Mouse (Mus musculus): ENCODE results near the gene Kcnh8. TPM values are rescaled to one million over a fixed set of nuclear protein-coding genes. Genes with fewer than 3 reads are reported as not detected.
A peak's percentile ranks its signal among the peaks of the same experiment; 100 is the strongest.

The Kcnh8 gene
- under 1 TPM; 0.10 to 0.16 TPM for total RNA-seq (2021)
- long read RNA-seq, experiment 1 = 0 reads
- long read RNA-seq, experiment 2 = 0 reads

DNA sequence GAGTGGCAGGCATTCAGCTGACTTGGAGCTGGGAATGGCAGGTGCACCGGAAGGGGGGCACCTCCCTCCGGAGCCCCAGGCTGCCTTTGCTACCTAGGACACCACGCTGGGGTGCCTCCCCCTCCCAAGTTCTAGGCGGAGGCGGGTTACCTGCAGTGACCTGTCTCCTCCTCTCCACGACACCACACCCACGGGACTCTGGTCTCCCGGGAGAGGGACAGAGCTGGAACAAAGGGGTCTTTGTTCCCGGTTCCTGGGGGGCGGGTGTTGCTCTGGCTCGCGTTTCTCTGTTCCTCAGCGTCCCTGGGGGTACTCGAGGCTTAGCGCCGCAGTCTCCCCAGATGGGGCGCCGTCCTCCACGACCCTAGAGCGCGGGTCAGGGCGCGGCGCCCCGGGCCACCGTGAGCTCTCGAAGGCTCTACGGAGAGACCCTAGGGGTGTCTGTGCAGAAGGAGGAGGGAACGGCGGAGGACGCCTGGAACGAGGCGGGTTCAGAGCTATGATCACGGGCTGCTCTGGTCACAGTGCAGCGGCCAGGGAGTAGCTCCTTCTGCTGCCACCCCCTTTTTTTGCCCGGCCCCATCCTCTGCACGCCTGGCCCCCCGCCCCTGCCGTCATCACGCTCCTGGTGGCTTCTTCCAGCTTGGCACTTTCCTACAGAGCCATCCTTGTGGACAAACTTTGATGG is at the start of gene Kcnh8:
Gene Kcnh8 (plus strand): TSS at position 617 of the 688 bp plus-strand sequence.
- DNase-seq = no peak

DNA sequence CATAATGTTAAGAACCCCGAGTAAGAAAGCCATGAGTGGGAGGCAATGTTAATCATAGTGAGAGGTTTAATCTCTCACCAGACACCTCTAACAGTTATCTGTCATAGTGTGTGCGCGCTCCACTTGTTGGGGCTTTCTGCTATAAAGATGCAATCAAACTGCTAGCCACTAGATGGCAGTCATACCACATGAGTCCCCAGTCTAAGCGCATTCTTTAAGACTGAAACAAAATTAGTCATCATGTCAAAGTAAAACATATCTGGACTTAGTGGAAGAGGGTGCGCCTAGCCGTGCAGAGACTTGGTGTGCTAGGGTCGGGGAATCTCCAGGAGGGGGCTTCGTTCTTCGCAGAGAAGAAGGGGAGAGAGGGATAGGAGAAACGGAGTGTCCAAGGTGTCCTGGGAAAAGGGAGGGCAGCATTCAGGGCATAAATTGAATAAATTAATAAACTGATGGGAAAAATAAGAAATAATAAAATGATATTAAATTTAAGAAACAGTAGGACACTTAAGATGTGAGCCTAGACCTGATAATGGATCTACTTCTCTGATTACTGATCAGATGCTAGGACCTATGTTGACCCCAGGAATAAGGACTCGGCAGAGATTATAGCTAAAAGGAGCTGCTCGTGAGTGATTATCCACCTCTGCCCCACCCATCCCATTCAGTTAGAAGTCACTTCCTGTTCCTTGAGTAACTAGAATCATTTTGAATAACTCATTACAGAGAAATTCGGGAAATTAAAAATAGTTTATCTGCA is 42.4 kb upstream of the Kcnh8 start:
- DNase-seq = peak; percentile 27 to 56

DNA sequence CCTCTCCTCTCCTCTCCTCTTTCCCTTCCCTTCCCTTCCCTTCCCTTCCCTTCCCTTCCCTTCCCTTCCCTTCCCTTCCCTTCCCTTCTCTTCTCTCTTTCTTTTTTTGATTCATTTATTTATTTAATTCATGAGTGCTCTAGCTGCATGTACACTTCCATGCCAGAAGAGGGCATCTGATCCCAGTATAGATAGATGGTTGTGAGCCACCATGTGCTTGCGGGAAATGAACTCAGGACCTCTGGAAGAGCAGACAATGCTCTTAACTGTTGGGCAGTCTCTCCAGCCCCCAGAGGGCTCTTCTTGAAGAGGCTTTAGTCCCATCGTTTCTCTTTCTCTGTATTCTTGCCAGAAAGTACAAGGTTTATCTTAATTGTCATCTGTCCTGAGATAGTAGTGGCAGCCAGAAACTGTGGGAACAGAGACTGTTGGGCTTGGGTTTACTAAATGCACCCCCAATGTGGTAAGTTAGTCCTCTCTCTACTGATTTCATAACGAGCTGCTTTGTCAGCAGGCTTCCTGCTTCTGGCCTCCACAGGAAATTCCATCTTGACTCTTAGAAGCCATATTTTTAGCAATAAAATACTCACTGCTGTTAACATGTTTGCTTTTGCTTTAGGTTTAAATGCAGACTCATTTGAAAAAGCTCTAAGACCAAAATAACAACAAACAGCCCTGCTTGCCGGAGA is 36.9 kb upstream of the Kcnh8 start:
- DNase-seq = no peak

DNA sequence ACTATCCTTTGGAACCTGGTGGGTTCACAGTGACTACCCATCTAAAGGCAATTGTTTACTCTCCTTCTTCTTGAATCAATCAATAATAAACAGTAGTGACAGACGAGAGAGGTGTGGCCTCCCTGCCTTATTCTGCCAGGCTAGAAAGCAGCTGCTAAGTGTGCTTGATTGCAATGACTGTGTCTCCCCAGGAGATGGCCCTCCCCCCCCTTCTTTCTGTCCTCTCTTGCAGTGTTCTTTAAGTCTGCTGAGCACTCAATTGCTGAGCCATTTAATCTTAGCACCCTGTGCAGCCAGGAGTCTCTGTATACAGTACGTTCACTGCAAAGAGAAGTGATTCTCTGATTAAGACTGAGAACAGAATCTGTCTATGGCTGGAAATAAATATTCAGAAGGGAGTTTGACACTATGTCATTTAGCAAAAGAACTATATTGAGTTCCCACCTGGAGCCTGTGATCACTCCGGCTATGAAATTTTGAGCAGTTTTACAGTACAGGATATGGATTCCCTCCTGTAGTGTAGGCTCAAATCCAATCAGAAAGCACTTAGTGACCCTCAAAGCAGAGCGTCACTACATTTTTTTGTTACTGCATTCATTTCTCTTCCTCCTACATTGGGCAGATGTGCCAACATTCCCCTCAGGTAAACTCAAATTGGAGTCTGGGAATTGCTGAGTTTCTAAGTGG is 32.8 kb upstream of the Kcnh8 start:
- DNase-seq = no peak

DNA sequence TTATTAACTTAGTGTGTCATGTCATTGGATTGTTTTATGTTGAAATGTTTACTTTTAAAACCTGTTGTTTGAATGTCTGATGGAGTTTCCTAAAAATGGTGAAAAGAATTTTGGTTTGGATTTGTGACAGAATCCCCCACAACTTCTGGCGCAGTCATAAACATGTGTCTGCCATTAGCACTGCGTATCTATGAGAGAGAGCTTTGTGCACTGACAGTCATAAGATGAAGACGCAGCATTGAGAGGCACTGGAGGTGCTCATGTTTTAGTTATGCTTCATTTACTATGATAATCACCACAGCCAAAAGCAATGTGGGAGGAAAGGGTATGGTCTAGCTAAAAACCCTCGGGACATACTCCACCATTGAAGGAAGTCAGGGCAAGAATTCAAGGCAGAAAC is 30.3 kb upstream of the Kcnh8 start:
- DNase-seq = no peak

DNA sequence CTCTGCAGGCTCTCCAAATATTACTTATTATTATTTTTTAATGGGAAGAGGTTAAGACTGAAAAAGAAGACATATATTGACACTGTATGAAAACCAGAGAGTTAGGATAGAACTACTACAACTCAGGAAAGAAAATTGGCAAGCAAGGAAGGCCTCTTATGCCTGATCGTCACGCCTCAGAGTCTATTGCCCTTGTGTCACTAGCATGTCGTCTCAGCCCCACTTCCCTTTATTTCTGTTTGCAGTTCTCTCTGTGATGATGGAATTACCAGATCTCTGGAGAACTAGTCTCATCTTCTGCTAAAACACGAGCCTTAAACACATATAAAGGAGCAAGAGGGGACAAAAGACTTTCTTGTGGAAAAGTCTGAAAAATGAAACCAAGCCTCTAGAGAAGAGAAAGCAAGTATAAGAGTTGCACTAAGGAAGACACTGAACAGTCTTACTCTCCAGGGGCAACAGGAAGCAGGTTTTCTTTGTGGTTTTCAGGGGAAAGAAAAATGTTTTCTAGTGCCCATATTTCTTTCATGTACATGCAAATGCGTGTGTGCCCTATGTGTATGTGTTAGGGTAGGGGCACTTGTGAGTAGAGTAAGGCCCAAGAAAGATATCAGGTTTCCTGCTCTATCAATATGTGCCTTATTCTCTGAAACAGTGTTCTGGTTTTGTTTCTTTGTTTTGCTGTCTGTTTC is 10.9 kb upstream of the Kcnh8 start:
- DNase-seq = no peak

DNA sequence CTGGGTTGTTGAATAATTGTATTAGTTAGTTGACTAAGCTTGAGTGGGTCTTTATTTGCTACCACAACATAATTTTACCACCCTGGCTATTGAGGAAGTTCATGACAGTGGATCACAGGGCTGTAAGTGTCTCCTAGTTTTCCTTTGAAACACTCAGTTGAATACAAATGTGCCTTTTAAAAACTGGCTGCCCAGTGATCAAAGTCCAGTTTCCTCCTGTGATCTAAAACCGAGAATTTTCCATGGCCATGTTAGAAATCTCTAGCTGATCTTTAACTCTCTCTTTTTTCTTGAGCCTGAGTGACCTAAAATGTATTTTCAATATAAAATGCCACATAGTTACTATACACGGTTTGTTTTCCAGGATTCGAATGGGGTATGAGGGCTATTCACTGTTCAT is 3.4 kb upstream of the Kcnh8 start:
- no peak for DNase-seq

DNA sequence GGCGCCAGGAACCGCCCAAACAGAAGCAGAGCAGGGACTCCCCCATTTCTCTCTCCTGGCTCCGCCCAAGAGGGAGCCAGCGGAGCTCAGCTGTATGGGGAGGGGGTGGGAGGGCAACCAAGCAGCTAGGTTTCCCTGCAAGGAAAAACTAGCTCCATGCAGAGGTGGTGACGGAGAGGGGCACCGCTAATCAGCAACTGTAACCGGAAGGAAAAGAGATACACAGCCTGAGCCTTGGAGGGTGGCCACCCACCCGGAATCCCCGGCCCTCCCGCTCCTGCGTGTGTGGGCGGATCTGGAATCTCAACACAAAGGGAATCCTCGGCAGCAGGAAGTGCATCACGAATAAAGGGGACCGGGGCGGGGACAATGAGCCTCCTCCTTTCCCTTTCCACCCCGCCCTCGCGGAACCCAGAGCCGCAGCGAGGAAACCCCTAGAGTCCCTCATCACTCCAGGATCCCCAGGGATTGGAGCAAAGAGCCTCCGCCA is 1.6 kb upstream of the Kcnh8 start:
- peak; percentile 17 for DNase-seq

DNA sequence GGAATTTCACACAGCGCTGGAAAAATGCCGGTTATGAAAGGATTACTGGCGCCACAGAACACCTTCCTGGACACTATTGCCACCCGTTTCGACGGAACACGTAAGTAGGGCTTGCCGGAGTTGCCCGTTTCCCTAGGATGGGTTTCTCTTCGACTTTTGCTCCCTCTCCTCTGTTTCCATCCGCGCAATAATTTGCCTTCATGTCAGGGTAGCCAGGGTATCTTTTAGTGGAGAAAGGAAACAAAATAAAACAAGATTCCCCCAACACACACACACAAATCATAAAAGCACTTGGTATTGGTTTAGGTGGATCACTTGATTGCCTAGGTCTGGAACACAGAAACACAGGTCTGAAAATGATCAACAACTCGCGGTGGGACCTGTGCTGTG is 267 bp downstream of the Kcnh8 start:
- no peak for DNase-seq

DNA sequence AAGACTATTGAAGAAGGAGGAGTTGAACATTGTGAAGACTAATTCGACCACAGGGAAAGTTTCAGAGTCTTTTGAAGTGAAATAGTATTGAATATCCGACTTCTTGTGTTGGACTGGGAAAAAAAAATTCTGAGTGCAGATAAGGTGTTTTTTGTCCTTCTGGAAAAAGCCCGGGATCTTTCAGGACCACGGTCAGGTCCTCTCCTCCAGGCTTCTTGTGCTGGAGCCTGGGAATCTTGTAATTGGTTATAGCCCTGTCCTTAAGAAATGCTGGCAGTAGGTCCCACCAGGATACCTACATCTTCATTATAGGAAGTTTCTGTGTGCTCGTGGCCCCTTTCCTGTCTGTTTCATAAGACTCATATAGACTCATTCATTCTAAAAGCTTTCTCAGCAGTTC is 902 bp downstream of the Kcnh8 start:
- DNase-seq = no peak

DNA sequence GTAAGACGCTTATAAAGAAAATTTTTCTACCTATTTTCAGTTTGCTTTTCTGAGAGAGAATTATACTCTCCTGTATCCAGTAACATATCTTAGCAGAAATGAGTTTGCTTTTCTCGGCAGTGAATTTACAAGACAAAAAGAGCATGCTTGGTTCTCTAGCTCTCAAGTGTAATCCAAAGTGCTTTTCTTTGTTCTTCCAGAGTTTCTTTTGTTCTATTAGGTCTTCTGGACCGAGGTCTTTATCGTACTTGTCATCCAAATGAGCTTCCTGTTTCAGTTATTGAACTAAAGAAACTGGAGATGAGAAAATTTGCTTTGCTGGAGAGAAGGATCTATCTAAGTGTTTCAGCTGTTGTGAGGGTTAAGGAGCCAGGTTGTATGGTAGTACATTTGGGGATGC is 8.9 kb downstream of the Kcnh8 start:
- no peak for DNase-seq

DNA sequence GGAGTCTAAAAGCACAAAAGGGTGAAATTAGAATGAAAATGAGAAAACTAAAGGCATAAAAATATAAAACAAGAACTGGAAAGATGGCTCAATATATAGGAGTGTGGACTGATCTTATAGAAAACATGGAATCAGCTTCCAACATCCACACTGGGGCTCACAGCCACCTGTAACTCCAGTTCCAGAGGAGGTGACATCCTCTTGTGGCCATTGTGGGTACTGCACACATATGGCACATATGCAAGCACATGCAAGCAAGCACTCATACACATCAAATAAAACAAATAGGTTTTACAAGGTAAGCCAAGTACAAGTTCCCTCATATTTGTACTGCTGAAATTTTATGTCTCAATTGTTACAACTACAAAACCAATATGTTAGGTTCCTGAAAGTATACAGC is 46.7 kb downstream of the Kcnh8 start:
- DNase-seq = no peak

DNA sequence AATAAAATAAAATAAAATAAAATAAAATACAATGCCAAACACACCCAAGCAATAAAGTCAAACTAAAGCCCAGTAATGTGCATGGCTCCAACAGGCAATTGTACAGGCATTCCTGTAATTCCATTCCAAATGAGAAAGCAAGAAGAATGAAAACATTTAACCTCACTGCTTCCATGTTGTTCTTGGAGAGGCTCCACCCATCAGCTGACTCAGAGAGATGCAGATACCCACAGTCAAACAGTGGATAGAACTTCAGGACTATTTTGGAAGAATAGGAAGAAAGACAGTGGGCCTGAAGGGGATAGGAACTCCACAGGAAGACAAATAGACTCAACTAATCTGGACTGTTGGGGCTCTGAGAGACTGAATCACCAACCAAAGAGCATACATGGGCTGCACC is 89.5 kb downstream of the Kcnh8 start:
- no peak for DNase-seq

DNA sequence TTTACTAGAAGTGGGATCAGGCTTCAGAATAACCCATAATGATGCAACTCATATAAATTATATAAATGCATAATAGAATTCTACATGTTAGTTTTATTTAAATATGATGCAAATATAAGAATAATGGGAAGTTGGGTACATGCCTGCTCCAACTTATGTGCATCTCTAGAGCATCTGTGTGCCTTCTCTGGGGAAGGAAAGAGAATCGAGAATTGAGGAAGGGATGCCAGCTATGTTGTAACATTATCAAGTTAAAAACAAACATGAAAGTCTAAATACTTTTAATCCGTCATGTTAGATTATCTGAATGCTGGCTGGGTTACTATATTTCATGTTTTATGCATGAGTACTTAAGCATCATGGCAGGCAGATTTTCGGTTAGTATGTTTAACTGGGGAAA is 99.4 kb downstream of the Kcnh8 start:
- no peak for DNase-seq

DNA sequence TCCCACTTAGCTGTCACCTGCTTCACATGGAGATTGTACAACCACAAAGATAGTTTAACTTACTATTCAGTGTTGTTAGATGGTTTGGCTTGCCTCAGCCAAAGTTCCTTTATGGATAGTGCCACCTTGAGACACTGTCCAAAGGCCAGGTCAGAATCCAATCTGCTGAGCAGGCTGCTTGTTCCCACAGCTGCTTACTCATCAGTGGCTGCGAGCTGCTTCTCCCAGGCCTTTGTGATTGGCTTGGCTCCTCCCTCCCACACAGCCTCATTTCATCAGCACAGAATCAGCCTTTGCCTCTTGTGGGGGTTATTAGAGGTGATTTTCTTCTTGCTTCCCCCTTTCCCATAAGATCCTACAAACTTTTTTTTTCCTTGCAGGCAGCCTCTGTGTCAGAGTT is 109.8 kb downstream of the Kcnh8 start:
- peak in 1 of 2 experiments; percentile 1 for DNase-seq

DNA sequence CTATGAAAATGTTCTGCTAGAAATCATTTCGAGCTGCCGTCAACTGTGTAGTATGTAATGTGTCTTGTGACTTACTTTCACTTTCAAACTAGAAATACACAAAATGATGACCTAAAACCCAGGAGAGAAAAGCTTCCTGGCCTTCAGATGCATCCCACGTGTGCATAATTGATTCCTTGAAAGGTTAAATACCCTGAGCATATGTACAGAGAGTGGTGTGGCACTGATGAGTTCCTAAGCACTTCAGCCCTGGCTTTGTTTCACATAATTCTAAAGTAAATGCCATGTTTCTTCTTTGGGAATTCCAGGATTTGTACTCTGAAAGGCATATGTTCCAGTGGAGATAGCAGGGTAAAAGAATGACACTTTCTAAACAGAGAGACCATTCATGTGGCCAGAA is 119.7 kb downstream of the Kcnh8 start:
- no peak for DNase-seq

DNA sequence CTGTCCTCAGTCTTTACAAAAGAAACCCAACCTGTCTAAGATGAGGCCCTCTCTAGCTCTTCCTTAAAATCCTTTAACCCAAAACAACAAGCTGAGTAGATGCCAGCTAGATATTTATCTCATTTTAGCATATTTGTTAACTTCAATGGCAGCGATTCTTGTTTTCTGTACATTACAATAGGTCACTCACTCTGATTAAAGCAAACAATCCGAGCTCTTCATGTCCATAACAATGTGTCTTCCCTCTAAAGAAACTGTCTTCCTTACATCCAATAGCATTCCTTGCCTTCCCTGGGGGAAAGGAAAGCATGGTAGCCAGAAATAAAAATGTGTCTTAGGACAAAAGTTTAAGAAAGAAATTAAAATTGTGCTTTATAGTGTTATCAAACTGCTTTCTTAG is 126.3 kb downstream of the Kcnh8 start:
- no peak for DNase-seq

DNA sequence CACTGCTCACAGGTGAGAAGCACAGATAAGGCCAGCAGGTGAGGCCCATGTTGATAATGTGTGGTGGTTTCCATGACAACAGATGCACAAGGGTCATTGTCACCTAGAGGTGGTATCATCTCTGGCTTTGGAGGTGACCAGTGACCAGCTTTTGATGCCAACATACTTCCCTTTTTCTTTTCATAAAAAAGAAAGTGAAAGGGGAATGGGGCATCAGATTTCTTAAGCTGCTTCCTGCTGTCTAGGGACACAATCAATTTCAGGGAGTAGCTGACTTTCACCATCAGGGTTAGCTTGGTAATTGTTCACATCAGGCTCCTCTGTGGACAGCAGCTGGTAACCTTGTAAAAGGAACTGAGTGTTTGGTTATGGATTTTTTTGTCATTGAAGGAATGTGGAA is 135.9 kb downstream of the Kcnh8 start:
- DNase-seq = no peak

DNA sequence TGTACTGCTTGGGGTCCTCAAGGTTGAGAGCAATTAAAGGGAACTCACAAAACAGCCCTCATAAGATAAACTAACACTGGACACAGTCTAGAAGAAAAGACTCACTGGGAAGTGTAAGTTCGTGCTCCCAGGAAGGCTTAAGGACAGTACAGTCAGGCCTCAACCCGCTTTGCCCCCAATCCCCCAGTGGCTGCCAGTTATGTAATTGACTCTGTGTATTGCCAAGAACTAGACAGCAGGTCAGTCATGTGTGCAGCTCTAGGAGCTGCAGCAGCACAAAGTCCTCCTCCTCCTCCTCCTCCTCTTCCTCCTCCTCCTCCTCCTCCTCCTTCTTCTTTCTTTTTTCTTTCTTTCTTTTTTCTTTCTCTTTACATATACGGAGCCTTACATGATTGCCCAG is 185.6 kb downstream of the Kcnh8 start:
- DNase-seq = peak in 1 of 2 experiments; percentile 46

DNA sequence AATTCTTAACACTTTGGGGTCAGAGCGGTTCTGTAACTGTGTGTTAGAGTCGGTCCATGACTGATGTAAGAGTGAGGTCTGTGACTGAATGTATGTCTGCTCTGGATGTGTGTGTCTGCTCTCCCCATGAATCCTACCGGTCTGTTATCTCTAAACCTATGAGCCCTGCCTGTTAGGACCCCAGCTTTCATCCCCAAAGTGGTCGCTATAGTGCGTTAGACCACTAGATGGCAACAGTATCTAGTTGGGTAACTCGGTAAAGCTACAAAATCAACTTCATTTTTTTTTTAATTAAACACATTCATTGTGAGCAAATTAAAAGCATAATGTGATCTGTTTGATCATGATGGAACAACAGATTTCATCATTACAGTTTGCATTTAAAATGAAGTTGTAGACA is 202.0 kb downstream of the Kcnh8 start:
- no peak for DNase-seq

DNA sequence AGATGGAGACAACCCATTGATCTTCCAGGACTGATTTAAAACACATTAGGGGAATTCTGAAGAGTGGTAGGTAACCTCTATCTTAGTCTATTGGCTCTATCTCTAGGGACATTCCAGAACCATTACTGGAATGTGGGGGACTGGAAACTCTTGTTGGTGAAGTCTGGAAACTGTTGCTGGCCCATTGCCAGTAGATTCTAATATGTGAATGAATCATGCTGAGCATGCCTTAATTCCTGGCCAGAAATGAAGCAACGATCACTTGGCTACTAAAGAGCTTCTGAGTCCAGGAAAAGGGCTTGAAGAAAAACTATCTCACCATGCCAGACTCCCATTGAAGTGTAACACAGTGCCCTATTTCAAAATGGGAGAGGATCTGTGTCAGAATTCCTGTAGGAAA is 208.3 kb downstream of the Kcnh8 start:
- no peak for DNase-seq

DNA sequence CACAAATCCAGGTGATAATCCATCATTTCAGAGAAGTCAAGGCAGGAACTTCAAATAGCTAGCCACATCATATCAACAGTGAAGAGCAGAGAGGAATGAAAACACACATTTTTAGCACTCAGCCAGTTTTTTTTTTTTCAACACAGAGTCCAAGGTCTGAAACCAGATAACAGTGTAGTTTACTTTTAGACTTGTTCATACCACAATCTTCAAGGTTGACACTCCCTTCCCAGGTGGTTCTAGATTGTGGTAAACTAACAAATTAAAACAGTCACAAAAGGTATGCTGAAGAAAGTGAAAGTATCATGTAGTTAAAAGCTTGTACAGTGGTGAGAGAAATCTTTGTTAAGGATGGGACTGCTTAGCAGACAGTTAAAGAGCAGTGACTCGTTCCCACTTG is 216.5 kb downstream of the Kcnh8 start:
- DNase-seq = no peak

Measured in adrenal gland, postnatal 36 days (tissue).